Mouse (Mus musculus): ENCODE measurements around the gene Fnd3c2. TPM values are rescaled to one million over a fixed set of nuclear protein-coding genes. Genes with fewer than 3 reads are reported as not detected.
A peak's percentile ranks its signal among the peaks of the same experiment; 100 is the strongest.

Gene Fnd3c2
- polyA plus RNA-seq, 1 experiment, result not detected

GRCm38 (mm10) chrX:106189356-106189755, 65.8 kb downstream of the Fnd3c2 start:
- no peak for TF ChIP-seq TAL1 (IDR thresholded peaks at IDR 0.05; ENCODE audit: low read length)
- TF ChIP-seq GATA1 (IDR thresholded peaks at IDR 0.05; ENCODE audit: low read length), result no peak
- Histone ChIP-seq H3K27me3 (ENCODE audit: control insufficient read depth) (peaks cover 3% of the 10 kb centered on the region), H3K36me3 (ENCODE audit: control insufficient read depth) (peaks cover 8% of the 10 kb centered on the region)

GRCm38 (mm10) chrX:106187737-106188136, 67.4 kb downstream of the Fnd3c2 start:
- peaks cover 7% of the 10 kb centered on the region for H3K27me3 ChIP-seq (ENCODE audit: control insufficient read depth)
- H3K9me3 ChIP-seq (ENCODE audit: control insufficient read depth, low read length), result no peaks in the 10 kb centered on the region
- peaks cover 24% of the 10 kb centered on the region for H3K4me1 ChIP-seq (ENCODE audit: control insufficient read depth)
- H3K4me3 ChIP-seq (replicated peaks), result peak overlapping the region; percentile 75
- no peaks in the 10 kb centered on the region for H3K36me3 ChIP-seq (ENCODE audit: control insufficient read depth)
- TF ChIP-seq GATA1 (IDR thresholded peaks at IDR 0.05; ENCODE audit: low read length) (no peak), TAL1 (IDR thresholded peaks at IDR 0.05; ENCODE audit: low read length) (no peak)

More at GRCm38 (mm10) chrX:106189356-106189755, 65.8 kb downstream of the Fnd3c2 start:
- Histone ChIP-seq H3K4me1 (ENCODE audit: control insufficient read depth) (peaks cover 24% of the 10 kb centered on the region), H3K9me3 (ENCODE audit: control insufficient read depth, low read length) (no peaks in the 10 kb centered on the region), H3K4me3 (replicated peaks) (no peak overlapping the region)

GRCm38 (mm10) chrX:106186713-106187649, 68.2 kb downstream of the Fnd3c2 start, which contains the start of gene Pgk1:
Gene Pgk1 (plus strand): TSS chrX:106187100.
- no peaks in the 10 kb centered on the region for H3K9me3 ChIP-seq (ENCODE audit: control insufficient read depth, low read length)
- TF ChIP-seq GATA1 (IDR thresholded peaks at IDR 0.05; ENCODE audit: low read length) (peak; percentile 38), TAL1 (IDR thresholded peaks at IDR 0.05; ENCODE audit: low read length) (no peak)
- peaks cover 24% of the 10 kb centered on the region for H3K4me1 ChIP-seq (ENCODE audit: control insufficient read depth)
- no peaks in the 10 kb centered on the region for H3K36me3 ChIP-seq (ENCODE audit: control insufficient read depth)
- H3K4me3 ChIP-seq (replicated peaks), result peak within 1 kb of the TSS; percentile 75
- H3K27me3 ChIP-seq (ENCODE audit: control insufficient read depth), result peaks cover 7% of the 10 kb centered on the region

GRCm38 (mm10) chrX:106185706-106186105, 69.5 kb downstream of the Fnd3c2 start:
- peaks cover 24% of the 10 kb centered on the region for H3K4me1 ChIP-seq (ENCODE audit: control insufficient read depth)
- no peak overlapping the region for H3K4me3 ChIP-seq (replicated peaks)
- H3K36me3 ChIP-seq (ENCODE audit: control insufficient read depth), result no peaks in the 10 kb centered on the region
- no peak for TF ChIP-seq TAL1 (IDR thresholded peaks at IDR 0.05; ENCODE audit: low read length)
- TF ChIP-seq GATA1 (IDR thresholded peaks at IDR 0.05; ENCODE audit: low read length), result no peak
- H3K27me3 ChIP-seq (ENCODE audit: control insufficient read depth), result peaks cover 7% of the 10 kb centered on the region
- no peaks in the 10 kb centered on the region for H3K9me3 ChIP-seq (ENCODE audit: control insufficient read depth, low read length)

Other genes starting within 250 kb of the Fnd3c2 start
- 0.19 and 0.22 TPM in 2 replicates for gene Magt1, start 243.5 kb downstream of the Fnd3c2 start, polyA plus RNA-seq (2012)
- gene Cox7b, start 239.7 kb downstream of the Fnd3c2 start, polyA plus RNA-seq (2012), result 5.8 and 6.2 TPM in 2 replicates
- 0.01 TPM in 1 of 2 replicates, not detected in the other for gene Atp7a, start 228.1 kb downstream of the Fnd3c2 start, polyA plus RNA-seq (2012)
- gene Tlr13, start 112.2 kb downstream of the Fnd3c2 start, polyA plus RNA-seq (2012), result 0.07 TPM in 1 of 2 replicates, not detected in the other
- 0.39 and 0.47 TPM in 2 replicates for gene Pgk1, start 68.3 kb downstream of the Fnd3c2 start, polyA plus RNA-seq (2012)
- 0.01 and 0.04 TPM in 2 replicates for gene Taf9b, start 34.2 kb downstream of the Fnd3c2 start, polyA plus RNA-seq (2012)
- gene Fndc3c1, start 230.0 kb upstream of the Fnd3c2 start, polyA plus RNA-seq (2012), result not detected in 2 replicates

Data from erythroblast, embryonic 14.5 days (primary cell).